Mouse (Mus musculus) kidney, postnatal 36 days (tissue): ENCODE data around the gene Olfr857.
A peak's percentile ranks its signal among the peaks of the same experiment; 100 is the strongest.
"Not testable (repeated sequence)": the region's sequence is repeated elsewhere in the genome, so short reads cannot be mapped to it uniquely, and the experiment has no call there.

Experiments
- DNase-seq, 2 experiments: peaks; one replicate each; pipeline ENCODE4 v3.0.0; 2021 to 2022; ENCODE audit warnings: mixed read lengths in 2 of 2

Olfr857 gene

DNA sequence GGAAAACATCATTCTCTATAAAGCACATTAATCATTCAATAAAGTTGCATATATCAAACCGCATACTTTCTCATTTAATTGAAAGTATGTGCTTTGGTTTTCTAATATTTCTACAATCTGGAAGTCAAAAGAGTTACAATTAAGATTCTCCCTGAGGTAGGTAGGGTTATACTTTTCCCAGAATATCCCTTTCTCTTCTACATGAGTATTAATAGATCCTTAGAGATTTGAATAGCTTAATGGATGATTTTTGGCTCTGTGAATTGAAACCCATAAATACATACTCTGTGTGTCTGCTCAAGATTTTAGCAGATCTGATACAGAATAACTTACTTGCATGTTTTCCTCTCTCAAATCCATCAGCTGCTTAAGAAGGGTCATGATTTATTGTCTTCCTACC lies at the start of gene Olfr857:
Olfr857 (plus strand) TSS at position 301 of the 400 bp plus-strand sequence.
- no peak for DNase-seq

DNA sequence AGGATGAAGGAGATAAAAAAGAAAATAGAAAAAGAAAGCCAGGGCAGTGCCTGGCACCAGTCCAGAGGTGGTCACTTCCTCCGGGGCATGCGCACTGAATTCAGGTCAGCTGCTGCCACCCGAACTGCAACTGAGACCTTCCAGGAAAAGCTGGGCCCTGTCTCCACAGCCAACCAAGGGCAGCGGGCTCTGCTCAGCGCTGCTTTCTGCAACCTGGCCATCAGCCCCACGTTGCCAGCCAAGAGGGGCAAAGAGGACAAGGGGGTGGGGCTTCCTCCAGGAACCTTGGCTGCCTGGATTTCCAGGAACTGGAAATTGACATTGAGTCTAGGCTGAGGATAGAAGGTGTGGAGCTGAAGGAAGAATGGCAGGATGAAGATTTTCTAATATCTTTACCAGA lies 19.0 kb upstream of the Olfr857 start:
- DNase-seq, result peak in 1 of 2 experiments; percentile 31

DNA sequence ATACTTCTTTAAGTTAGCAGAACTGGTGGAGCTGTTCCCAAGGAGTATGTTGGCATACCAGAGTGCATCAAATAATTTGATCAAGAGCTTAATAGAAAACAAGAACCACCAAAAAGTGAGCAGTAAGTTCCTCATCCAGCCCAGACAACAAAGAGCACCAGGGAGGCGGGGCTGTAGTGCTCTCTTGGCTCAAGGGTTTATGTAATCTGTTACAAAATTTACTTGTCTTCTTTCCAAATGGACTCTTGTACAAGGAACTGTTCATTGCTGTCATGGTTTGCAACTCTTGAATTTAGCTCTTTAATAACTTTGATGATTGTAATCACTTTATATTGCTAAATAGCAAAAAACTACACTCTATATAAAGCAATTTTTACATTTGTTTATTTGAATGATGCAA lies 17.8 kb upstream of the Olfr857 start:
- DNase-seq, result peak in 1 of 2 experiments; percentile 23

DNA sequence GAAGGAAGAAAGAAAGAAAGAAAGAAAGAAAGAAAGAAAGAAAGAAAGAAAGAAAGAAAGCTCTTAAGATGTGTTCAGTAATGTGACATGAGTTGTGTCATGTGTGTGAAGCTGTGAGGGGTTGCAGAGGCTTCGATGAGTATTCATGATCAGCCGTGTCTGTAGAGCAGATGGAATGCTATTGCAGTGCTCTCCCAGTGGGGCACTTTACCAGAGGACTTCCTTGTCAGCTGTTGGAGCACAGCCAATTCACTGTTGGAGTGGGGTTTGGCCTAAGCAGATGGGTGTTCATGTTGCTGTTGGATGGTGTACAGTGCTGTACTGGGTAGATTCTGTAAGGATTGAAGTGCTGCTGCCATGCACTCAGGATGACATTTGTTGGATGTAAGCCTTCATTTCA lies 16.8 kb upstream of the Olfr857 start:
- DNase-seq, result no peak

DNA sequence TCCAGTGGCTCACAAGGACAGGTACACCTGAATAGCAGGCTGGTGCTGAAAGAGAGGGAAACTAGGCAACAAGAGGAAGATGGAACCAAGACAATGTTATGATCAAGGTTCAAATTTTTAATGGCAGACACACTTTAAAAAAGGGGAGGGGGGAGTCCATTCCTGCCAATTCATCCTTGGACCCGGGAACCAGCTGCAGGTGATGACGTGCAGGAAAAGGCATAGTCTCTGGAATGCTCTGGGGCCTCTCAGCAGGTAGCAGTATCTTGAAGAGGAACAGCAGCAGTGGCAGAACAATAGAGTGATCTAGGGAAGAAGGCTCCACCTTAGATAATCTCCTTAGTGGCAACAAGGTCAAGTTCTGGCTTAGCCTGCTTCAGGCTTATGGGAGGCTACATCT lies 14.9 kb upstream of the Olfr857 start:
- DNase-seq, result not testable (repeated sequence)

DNA sequence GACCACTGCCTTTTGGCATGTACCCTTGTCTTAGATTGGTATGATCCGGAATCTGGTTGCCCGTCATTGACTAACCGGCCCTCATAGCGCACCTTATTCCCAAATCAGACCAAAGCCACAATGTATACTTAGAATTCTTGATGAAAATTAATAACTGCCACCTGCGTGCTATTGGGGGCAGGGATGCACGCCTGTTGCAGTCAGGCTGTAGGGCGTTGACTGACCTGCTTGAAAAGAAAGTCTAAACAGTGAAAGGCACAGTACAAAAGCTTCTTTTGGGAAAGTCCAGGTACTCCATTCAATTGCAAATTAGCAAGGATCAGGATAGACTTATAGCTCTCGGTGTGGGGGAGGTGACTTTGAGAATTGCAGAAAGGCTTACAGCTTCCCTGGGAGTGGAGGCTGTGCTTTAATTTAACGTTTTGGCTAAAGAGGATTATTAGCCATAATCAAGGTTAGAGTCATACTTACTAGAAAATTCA lies 14.3 kb upstream of the Olfr857 start:
- DNase-seq, result not testable (repeated sequence)

DNA sequence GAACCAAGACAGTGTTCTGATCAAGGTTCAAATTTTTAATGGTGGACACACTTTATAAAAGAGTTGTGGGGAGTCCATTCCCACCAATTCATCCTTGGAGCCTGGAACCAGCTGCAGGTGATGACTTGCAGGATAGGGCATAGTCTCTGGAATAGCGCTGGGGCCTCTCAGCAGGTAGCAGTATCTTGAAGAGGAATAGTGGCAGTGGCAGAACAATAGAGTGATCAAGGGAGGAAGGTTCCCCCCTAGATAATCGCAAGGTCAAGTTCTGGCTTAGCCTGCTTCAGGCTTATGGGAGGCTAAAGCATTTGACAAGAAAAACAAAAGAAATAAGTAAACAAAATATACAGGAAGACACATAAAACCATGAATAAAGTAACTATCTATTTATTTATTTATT lies 4.7 kb upstream of the Olfr857 start:
- not testable (repeated sequence) for DNase-seq
